Mouse (Mus musculus): ENCODE measurements around the gene Hsd17b1. TPM values are rescaled to one million over a fixed set of nuclear protein-coding genes. Genes with fewer than 3 reads are reported as not detected.
"Not testable (repeated sequence)": the region's sequence is repeated elsewhere in the genome, so short reads cannot be mapped to it uniquely, and the experiment has no call there.

Hsd17b1 gene
- total and polyA plus RNA-seq, 2 experiments from 2014 or later: 0.27 TPM; not detected in 1

GRCm38 (mm10) chr11:101119131-101119760 is 41.0 kb downstream of the Hsd17b1 start:
- Histone ChIP-seq H3K36me3 (ENCODE audit: insufficient read depth, low read length) (peaks cover 7% of the 10 kb centered on the region; the same call in 1 of the 2 replicates), H3K9ac (replicated peaks; ENCODE audit: low read length, poor library complexity, severe bottlenecking) (peak overlapping the region; percentile 85), H3K4me3 (ENCODE audit: low read depth, low read length) (peak overlapping the region; percentile 75), H3K4me2 (ENCODE audit: low read depth, low read length, poor library complexity, severe bottlenecking) (peak overlapping the region; percentile 89), H3K27ac (ENCODE audit: low read depth, low read length) (peak overlapping the region; percentile 91), H3K4me1 (ENCODE audit: insufficient read depth, low read length) (peaks cover 15% of the 10 kb centered on the region; the same call in 1 of the 2 replicates), H3K9me3 (ENCODE audit: low read length) (no peaks in the 10 kb centered on the region), H3K27me3 (ENCODE audit: insufficient read depth, low read length) (no peaks in the 10 kb centered on the region)
- WGBS: under 1% methylated on average over 32 of the region's 39 CpGs
- ATAC-seq (ENCODE audit: low FRiP score) (peak; percentile 74), DNase-seq (ENCODE audit: low spot score) (no peak)
- TF ChIP-seq CTCF (IDR thresholded peaks at IDR 0.05): peak; percentile 52

- no peaks in the 10 kb centered on the region for H3K27me3 ChIP-seq (ENCODE audit: insufficient read depth, low read length)
- 0 out of 2 replicates have a peak, but pooled peaks have one; percentile 1 for TF ChIP-seq CTCF (IDR thresholded peaks at IDR 0.05)
- peak within 1 kb of the TSS; percentile 91 for H3K27ac ChIP-seq (ENCODE audit: low read depth, low read length)
- under 1% methylated on average over 61 of the region's 61 CpGs for WGBS
- DNase-seq (ENCODE audit: low spot score) (peak; percentile 100), ATAC-seq (ENCODE audit: low FRiP score) (peak; percentile 96)
- H3K4me3 ChIP-seq (ENCODE audit: low read depth, low read length): peak within 1 kb of the TSS; percentile 75
- H3K4me1 ChIP-seq (ENCODE audit: insufficient read depth, low read length): peaks cover 15% of the 10 kb centered on the region; the same call in 1 of the 2 replicates
- peaks cover 7% of the 10 kb centered on the region; the same call in 1 of the 2 replicates for H3K36me3 ChIP-seq (ENCODE audit: insufficient read depth, low read length)
- H3K4me2 ChIP-seq (ENCODE audit: low read depth, low read length, poor library complexity, severe bottlenecking): peak within 1 kb of the TSS; percentile 91
- H3K9ac ChIP-seq (replicated peaks; ENCODE audit: low read length, poor library complexity, severe bottlenecking): peak within 1 kb of the TSS; percentile 85
- no peaks in the 10 kb centered on the region for H3K9me3 ChIP-seq (ENCODE audit: low read length)
Measured at GRCm38 (mm10) chr11:101119761-101120544, 41.7 kb downstream of the Hsd17b1 start, which contains the start of the genes Retreg3 and Tubg1. TSS of gene Retreg3 (minus strand) at chr11:101119893. TSS of gene Tubg1 (plus strand) at chr11:101119938.

- Histone ChIP-seq H3K4me3 (ENCODE audit: low read depth, low read length) (peak overlapping the region; percentile 75), H3K9ac (replicated peaks; ENCODE audit: low read length, poor library complexity, severe bottlenecking) (peak overlapping the region; percentile 76), H3K27me3 (ENCODE audit: insufficient read depth, low read length) (no peaks in the 10 kb centered on the region), H3K4me1 (ENCODE audit: insufficient read depth, low read length) (peaks cover 15% of the 10 kb centered on the region; the same call in 1 of the 2 replicates), H3K4me2 (ENCODE audit: low read depth, low read length, poor library complexity, severe bottlenecking) (peak overlapping the region; percentile 91), H3K9me3 (ENCODE audit: low read length) (no peaks in the 10 kb centered on the region), H3K27ac (ENCODE audit: low read depth, low read length) (peak overlapping the region; percentile 75), H3K36me3 (ENCODE audit: insufficient read depth, low read length) (peaks cover 7% of the 10 kb centered on the region)
- no peak for TF ChIP-seq CTCF (IDR thresholded peaks at IDR 0.05)
- no peak for DNase-seq (ENCODE audit: low spot score)
- WGBS: 19% methylated on average over 19 of the region's 19 CpGs
- no peak; the same call in 1 of the 2 replicates for ATAC-seq (ENCODE audit: low FRiP score)
Measured at GRCm38 (mm10) chr11:101120545-101121188, 42.5 kb downstream of the Hsd17b1 start.

- not testable (repeated sequence) for DNase-seq (ENCODE audit: low spot score); H3K4me3 ChIP-seq (ENCODE audit: low read depth, low read length); H3K4me2 ChIP-seq (ENCODE audit: low read depth, low read length, poor library complexity, severe bottlenecking); H3K4me1 ChIP-seq (ENCODE audit: insufficient read depth, low read length); H3K27me3 ChIP-seq (ENCODE audit: insufficient read depth, low read length); H3K27ac ChIP-seq (ENCODE audit: low read depth, low read length); ATAC-seq (ENCODE audit: low FRiP score); H3K9me3 ChIP-seq (ENCODE audit: low read length); H3K9ac ChIP-seq (replicated peaks; ENCODE audit: low read length, poor library complexity, severe bottlenecking)
- WGBS: 98% methylated on average over 8 of the region's 8 CpGs
- peaks cover 16% of the 10 kb centered on the region for H3K36me3 ChIP-seq (ENCODE audit: insufficient read depth, low read length)
Measured at GRCm38 (mm10) chr11:101124494-101124893, 46.3 kb downstream of the Hsd17b1 start.

GRCm38 (mm10) chr11:101125008-101125407 is 46.8 kb downstream of the Hsd17b1 start:
- H3K4me3 ChIP-seq (ENCODE audit: low read depth, low read length); H3K9ac ChIP-seq (replicated peaks; ENCODE audit: low read length, poor library complexity, severe bottlenecking); H3K9me3 ChIP-seq (ENCODE audit: low read length); ATAC-seq (ENCODE audit: low FRiP score); DNase-seq (ENCODE audit: low spot score); H3K27me3 ChIP-seq (ENCODE audit: insufficient read depth, low read length); H3K4me1 ChIP-seq (ENCODE audit: insufficient read depth, low read length); H3K4me2 ChIP-seq (ENCODE audit: low read depth, low read length, poor library complexity, severe bottlenecking); H3K27ac ChIP-seq (ENCODE audit: low read depth, low read length): not testable (repeated sequence)
- 93% methylated on average over 6 of the region's 9 CpGs for WGBS
- H3K36me3 ChIP-seq (ENCODE audit: insufficient read depth, low read length): peaks cover 16% of the 10 kb centered on the region

Data from midbrain, postnatal 0 days (tissue).